Mouse (Mus musculus): ENCODE data around the gene Sema3f.

Sema3f gene

DNA sequence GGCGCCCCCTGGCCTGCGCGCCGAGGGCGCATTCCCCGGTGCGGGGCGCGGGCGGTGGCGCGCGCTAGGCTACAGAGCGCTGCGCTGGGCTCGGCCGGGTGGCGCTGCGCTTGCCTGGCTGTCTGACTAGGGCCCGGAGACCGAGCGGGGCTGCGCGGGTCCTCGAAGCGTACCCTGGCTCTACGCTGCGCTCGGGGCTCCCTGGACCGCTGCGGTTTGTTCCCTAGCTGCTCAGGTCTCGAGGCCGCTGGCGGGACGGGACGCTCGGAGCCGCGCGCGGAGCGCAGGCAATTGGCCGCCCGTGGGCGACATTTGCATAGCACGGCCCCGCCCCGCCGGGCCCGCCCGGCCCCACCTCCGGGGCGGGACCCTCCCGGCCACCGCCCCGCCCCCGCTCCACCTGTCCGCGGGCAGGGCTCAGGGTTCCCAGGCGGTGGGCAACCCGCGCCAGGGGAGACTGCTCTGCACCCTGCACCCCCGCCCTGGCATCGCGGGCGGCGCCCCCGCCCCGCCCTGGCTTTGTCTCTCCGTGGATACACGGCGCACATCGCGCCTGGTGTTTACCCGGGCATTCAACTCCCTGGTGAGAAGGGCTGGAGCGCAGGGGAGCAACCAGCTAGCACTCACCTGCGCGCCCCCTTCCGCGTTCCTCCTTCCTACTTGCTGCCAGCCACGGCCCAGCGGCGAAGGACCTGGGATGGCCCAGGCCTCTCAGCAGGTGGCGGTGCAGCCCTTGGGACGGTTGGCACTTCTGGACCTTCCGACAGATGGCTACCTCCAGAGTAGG is at the start of gene Sema3f:
Gene Sema3f, minus strand, starts transcription at position 779 of the 787 bp plus-strand sequence.
- DNase-seq (ENCODE audit: low spot score in 2 of 2), result peak; percentile 57 to 68

DNA sequence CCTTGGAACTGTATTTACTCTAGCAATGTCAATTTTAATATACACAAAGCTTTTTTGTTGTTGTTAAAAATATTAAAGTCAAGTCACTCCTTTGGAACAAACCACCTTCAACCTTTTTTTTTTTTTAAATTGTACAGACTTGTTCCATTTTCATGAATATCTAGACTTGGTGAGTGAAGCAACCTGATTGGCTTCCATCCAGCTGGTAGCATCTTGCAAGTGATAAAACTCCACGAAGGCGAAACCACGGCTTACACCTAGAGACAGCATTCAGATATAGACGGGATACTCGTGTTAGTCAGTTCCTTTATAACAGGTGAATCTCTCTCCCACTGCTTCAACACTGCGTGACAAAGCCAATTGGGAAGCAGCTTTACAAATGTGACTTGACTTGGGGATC is 49.3 kb upstream of the Sema3f start:
- DNase-seq (ENCODE audit: low spot score in 2 of 2), result no peak

DNA sequence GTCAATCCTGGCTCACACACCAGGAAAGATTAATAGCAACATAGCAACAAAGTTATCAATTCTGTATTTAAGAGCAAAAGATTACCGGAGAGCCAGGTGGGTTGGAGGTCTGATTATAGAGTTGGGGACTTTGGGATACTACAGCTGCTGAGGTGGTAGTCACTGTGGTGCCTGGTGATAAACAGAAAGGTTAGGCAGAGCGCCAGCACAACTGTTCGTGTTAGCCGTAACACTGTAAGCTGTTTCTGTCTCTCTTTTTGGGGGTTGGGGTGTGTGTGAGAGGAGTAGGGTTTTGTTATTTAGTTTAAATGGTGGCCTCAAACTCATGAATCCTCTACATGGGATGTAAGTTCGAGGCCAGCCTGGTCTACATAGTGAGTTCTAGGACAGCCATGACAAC is 40.1 kb upstream of the Sema3f start:
- no peak for DNase-seq (ENCODE audit: low spot score in 2 of 2)

DNA sequence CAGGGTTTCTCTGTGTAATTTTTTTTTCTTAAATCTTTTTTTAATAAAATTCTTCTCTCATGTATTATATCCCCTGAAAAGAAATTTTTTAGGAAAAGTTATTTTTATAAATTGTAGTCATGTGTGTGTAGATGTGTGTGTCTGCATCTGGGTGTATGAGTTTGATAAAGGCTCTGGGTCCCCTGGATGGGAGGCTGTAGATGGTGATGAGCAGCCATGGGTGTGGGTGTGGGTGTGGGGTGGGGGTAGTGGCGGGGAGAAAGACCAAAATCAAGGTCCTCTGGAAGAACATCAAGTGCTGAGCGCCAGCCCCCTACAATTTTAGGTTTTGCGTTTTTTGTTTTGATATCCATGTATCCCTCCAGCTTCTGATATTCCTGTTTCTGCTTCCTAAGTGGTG is 37.8 kb upstream of the Sema3f start:
- no peak for DNase-seq (ENCODE audit: low spot score in 2 of 2)

DNA sequence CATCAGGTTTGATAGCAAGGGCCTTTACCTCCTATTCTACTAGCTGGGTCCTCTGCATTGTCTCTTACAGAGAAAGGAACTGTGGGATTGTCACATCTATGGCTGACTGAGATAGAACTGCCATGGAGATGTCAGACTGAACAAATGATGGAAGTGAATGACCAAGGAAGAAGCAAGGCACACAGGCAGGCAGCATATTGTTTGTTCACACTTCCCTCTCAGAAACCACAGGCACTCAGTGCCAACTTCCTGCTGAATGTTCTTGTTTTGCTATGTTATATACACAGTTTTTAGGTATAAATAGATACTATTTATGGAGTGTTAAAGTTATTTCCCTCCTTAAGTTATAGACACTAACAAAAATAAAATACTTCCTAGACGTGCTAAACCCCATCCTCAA is 37.0 kb upstream of the Sema3f start:
- no peak for DNase-seq (ENCODE audit: low spot score in 2 of 2)

DNA sequence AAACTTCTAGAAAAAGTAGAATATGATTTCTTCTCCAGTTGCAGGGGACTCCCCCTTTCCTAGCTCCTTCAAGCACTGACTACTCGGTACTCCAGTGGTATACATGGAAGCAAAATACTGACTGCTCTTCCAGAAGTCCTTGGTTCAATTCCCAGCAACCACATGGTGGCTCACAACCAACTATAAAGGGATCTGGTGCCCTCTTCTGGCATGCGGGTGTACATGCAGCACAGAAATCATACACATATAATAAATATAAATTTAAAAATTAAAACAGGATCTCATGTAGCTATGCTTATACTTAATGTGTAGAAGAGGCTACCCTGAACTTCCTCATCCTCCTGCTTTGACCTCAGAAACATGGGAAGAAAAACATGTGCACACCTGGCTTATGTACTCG is 36.4 kb upstream of the Sema3f start:
- no peak for DNase-seq (ENCODE audit: low spot score in 2 of 2)

DNA sequence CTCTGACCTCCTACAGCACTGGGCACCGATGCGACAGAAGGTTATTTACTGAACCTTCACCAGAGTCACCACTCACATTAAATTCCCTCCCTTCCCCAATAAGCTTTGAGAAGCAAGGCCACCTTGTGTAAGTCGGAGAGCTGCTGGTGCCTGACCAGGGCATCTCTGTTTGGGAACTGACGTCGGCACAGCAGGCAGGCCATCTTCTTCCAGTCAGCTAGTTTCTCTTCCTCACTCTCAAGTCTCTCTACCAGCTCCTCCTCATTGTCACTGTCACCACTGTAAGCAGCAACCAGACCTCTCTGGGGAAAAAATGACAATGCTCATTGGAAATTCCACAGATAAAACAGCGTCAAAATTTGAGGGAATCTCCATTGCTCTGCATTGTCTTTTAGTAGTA is 33.8 kb upstream of the Sema3f start:
- no peak for DNase-seq (ENCODE audit: low spot score in 2 of 2)

DNA sequence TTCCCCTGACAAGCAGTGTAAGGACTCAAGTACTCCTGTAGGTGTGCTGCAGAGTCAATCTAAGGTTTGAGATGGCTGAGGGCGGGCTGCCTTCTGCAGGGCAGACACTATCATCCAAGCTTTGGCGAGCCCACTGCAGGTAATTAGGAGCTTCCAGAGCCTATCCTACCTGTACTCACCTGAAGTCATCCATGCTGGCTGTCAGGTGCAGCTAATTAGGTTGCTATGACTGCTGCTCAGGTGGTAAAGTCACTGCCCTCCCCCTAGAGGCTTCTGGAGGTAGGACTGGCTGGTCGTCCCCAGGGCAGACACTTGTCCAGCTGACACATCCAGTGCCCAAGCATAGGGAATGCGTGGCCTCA is 28.5 kb upstream of the Sema3f start:
- peak; percentile 23 to 30 for DNase-seq (ENCODE audit: low spot score in 2 of 2)

DNA sequence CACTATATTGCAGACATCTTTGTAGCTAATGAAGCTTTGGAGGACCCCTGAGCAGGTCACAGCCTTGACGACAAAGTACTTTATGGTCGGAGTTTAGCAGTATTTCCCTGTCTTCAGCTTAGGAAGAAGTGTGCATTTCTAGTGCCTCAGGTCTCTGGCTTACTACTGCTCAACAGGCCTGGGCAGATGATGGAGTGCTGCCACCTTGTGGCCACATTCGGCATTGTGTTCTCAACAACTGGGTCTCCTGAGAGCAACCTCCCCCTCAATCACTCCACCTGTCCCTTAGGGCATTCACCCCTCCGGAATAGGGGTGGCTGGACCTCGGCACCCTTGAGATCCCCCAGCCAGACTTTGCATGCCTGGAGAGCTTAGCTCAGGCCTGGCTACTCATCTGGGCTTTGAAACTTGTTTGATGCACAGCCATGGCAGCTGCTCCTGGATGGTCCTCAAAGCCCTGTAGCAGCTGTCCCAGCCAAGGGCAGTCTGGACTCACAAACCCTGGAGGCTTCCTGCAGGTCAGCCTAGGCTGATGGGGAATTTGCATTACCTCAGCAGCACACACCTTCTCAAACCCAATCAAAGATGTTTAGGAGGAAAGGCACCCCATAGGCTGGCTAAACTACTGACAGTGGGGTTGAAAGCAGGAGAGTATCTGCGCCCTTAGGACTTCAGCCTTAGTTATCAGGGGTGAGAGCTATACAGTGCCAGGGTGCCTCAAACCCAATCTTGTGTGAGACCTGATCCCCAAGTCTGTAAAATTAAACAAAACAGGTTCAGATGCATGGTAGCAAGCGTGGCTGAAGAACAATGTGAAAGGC is 28.0 kb upstream of the Sema3f start:
- peak; percentile 90 to 93 for DNase-seq (ENCODE audit: low spot score in 2 of 2)

DNA sequence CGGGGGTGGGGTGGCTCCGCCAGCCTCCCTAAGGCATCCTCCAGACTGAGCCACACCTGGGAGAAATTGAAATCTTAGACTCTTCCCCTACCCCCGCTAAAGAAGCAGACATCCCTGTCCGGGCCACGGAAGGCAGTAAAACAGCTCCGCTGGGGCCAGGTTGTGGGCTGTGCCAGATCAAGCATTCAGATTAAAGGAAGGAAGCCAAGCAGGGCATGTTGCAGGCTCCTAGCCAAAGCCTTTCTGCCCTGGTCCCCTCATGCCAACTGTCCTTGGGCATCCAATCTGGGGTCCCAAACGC is 25.9 kb upstream of the Sema3f start:
- DNase-seq (ENCODE audit: low spot score in 2 of 2), result no peak

DNA sequence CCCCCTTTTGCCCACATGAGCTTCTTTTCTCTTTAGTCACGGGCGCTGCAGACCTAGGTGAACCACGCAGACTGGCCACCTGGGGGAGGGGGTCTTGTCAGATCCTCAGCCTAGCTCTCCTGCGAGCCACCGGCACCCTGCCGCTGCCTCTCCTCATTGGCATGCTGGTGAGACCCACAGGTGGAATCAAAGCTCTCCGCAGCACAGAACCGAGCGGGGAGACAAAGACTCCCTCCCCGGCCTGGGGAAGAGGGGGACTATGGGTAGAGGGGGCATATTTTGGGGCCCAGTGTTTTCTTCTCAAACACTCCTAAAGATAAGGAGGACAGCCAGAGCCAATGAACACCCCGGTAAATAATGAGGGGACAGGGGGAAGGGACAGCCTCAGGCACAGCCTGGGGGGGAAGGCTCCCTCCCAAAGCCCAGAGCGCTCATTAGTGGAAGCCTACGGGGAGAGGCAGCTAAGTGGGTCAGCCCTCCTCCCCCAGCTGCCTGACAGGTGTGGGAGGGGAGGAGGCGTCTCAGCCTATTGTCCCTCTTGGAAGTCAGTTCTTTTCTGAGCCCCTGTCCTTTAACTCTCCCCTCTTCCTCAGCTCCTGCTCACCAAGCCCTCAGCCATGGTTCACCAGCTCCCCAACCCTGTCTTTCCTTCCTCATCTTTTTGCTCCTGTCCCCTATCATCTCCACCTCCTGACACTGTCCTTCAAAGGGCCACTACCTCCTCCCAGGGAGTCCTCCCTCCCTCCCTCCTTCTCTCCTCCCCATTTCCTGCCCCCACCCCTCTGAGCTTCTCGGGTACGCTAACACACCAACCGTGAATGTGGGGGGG is 25.3 kb upstream of the Sema3f start:
- DNase-seq (ENCODE audit: low spot score in 2 of 2), result no peak

DNA sequence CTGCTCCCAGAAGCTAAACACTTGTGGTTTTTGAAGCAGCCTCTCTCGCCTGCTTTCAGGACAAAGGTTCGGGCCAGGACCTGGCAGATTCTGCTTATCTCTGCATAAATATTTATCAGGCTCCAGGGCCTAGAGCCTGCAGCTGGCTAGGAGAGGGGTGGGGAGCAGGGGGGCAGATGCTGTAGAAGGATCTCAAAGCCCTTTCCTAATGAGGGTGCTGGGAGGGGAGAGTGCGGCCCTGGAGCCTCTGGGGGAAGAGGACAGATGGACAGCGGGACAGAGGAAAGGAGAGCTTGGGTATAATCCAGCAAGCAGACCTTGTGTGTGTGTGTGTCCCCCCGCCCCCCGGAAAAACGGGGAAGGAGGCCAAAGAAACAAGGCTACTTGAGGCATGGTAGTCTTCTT is 24.3 kb upstream of the Sema3f start:
- DNase-seq (ENCODE audit: low spot score in 2 of 2), result no peak

DNA sequence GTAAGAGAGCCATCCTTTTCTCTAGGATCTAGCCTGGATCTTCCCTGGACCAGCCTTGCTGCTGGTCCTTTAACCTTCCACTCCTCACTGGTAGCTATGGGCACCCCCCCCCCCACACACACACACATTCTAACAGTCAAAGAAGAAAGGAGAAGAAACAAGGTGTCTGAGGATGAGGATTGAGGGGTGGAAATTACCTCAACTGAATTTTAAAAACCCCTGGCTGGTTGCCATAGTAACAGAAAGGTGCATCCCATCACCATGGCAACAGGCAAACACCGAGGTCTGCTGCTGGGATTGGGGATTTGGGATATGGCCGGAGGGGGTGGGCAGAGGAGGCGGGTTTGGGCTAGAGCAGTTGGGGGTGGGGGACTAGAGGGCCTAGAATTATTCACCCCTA is 19.4 kb upstream of the Sema3f start:
- DNase-seq (ENCODE audit: low spot score in 2 of 2), result no peak

DNA sequence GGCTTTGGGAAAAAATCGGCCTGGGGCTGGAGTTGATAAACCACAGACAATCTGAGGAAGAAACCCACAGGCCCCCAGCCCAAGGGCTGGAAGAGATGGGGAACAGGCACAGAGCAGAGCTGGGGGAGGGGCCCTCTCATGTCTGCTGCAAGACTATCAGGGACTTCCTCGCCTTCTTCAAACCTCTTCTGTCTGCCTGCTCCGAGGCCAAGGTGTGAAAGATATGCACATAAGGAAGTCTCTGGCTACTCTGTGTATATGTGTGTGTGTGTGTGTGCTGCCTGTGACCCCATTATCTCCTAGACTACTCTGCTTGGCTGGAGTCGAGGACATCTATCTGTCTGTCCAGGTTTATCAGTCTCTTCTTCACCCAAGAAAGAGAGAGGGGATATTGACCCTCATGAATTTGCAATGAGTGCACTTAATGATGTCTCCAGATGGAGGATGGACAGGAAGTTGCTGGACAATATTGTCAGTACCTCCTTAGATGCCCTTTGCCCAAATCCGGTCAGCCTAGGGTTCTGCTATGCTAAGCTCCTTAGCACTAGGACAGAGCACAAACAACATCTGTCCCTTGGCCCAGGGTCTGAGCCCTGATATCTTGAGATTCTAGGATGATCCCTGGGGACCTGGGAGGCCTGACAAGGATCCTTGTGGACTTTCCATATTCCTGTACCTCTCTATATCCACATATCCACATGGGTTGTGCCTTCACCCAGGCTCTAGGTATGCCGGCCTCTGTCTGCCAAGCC is 18.8 kb upstream of the Sema3f start:
- no peak for DNase-seq (ENCODE audit: low spot score in 2 of 2)

DNA sequence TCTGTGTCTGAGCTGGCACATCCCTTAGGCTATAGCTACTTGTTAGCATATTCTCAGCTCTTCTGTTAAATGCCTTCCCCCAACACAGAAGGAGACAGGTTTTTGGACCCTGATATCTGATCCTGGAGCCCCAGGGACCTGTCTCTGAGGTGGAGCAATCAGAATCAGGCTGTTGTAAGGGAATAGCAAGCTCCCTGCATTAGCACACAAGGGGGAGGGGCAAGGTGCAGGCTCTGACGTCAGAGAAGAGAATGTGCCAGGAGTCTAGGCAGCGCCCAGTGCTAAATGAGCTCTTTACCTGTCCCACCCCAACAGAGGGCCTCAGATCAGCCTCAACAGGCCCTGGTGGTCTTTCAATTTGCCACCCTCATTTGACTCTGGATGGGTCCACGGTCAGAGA is 16.8 kb upstream of the Sema3f start:
- no peak for DNase-seq (ENCODE audit: low spot score in 2 of 2)

DNA sequence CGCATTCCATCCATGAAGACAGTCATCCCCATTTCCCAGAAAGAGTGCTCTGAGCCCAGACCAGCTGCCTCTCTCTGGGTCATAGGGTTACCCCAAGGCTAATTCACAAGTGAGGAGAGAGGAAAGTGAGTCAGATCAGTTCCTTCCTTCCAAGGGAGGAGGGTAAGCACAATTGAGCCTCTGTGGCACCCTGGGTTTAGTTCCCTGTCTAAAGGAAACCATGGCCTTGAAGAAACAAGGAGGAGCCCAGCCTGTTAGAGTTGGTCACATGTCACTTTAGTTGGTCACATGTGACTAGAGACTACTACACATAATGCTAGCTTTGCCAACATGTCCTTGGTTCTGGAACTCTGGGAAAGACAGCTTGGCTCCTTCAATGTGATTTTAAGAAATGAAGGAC is 14.5 kb upstream of the Sema3f start:
- no peak for DNase-seq (ENCODE audit: low spot score in 2 of 2)

DNA sequence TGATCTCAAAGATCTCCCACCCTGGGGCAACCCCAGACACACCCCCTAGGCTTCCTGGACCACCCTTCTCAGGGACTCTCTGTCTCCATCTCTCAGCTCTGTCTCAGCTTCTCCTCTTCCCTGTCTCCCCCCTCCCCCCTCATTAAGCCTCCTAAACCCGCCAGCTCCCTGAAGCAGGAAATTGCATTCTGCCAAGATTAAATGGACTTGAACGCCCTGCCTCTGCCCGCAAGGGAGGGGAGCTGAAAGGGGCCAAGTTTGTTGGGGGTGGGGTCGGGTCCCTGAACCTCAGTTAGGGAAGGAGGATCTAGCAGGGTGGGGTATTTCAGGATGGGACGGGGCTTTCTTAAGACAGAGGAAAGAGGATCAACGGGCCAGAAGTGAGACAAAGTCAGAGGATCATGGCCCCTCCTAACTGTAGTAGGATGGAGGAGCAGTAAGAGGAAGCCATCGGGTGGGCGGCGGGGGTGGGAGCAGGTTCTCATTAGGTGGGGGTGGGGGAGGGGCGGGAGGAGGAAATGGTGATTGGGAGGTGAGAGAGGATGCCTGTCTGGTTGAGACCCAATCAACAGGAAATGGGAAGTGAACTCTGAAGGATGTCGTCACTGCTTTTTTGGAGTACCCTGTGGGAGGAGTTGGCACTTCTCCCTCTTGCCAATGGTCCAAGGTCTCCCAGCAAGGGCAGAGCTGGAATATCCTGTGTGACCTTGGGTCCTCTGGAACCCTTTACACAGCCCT is 13.7 kb upstream of the Sema3f start:
- no peak for DNase-seq (ENCODE audit: low spot score in 2 of 2)

DNA sequence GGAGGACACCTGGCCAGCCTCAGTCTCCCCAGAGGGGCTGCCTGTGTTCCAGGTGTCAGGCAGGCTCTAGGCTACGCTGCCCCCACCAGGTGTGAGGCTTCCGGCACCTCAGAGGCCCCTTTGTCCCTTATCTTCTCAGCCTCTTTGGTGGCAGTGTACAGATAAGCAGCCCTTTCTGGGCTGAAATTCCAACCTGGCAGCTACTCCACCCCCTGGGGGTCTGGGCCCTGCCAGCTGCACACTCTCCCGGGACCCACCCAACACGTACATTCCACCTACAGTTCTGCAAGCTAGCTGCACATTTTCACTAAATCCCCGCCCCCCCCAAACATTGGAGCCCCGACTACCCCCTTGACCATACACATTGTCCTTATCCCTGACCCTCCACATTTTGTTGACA is 13.0 kb upstream of the Sema3f start:
- DNase-seq (ENCODE audit: low spot score in 2 of 2), result no peak

DNA sequence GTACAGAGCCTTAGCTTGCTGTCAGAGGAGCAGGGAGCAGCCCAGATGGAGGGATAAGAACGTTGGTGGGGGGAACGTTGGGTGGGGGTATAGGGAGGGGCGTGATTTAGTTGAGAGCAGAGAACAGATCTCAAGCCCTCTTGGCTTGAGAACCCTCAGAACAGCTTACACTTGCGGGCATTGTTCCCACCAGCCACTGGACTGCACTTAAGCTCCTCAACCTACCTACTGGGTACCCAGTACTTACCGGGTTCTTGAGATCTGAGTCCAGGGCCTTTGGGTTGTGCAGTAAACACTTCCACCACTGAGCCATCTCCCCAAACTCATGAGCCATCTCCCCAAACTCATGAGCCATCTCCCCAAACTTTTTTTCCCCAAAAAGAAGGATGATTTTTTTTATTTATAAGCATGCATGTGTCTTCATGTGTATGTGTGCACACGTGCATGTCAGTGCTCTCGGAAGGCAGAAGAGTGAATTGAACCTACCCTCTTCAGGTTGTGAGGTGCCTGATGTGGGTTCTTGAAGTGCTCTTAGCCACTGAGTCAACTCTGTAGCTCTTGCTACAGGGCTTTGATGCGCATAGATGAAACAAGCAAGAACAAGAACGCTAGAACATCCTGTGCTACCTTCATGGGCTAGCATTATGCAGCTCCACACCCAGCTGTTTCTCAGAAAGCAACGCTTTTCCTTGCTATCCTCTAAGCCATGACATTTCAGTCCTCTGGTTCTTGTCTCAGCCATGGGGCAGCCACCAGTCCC is 8.7 kb upstream of the Sema3f start:
- no peak for DNase-seq (ENCODE audit: low spot score in 2 of 2)

DNA sequence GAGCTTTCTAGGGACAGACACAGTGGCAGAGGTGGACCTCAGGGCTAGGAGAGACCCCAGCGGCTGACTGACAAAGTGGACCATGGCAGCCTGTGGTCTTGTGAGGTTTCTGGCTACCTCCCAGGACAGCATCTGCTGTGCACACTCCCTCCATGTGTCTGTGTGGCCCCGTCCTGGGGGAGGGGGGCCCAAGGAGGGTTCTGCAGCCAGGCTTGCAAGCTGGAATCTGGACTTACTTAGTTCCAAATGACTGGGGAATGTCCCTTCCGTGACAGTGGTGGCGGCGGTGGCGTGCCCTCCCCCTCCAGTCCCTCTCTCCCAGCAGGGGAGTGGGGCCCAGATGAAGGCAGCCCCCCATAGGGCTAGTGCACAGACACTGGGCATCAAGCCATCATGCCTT is 6.7 kb upstream of the Sema3f start:
- no peak for DNase-seq (ENCODE audit: low spot score in 2 of 2)

DNA sequence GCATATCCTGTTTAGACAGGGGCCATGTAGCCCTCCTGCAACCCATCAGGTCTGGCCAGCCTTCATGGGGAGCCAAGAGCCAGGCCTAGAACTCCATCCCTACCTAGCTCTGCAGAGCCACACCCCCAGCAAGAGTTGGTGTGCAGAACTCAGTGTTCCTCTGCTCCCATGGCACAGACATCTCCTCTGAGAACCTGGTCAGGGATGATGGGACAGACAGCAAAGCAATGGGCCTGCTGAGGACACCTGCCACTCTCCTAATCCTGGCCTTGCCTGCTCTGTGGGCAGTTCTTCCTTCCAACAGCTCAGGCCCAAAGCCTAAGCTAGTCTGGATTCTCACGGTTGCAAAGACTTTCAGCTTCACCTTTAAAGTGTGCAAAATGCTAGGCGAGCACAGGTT is 5.4 kb upstream of the Sema3f start:
- no peak for DNase-seq (ENCODE audit: low spot score in 2 of 2)

Data from frontal cortex, postnatal 36 days (tissue).